Mouse (Mus musculus) frontal cortex, postnatal 25 days (tissue): Measurements from ENCODE around the gene Cdc42ep4.

Experiments
- DNase-seq, 2 experiments: peaks; one replicate each; pipeline ENCODE4 v3.0.0; 2022; ENCODE audit warnings: low spot score in 2 of 2

The Cdc42ep4 gene

DNA sequence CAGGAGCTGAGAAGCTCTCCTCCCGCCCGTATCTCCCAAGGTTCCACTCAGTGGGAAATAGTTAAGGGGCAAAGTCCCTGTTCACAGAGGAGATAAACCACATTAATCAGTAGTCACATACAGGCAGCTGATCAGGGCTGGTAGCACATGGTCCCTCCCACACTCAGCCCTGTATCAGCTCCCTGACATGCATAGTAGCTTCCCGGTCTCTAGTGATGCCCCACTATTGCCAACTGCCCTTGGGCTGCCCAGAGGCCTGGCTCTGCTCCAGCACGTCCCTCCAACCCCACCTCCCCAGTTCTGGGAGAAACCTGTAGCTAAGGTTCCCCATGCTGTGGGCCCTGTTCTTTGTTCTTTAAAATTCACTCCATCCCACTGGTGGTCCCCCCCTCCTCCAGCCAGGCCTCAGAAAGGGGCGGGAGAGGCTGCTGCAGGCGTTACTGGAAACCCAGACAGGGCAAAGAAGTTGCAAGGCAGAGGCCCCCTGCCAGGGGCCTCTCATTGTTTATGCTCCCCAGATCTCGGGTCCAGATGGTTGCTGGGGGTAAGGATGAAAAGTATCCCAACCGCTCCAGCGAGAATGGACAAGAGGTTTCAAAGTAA, 1.8 kb downstream of the Cdc42ep4 start:
- DNase-seq = no peak

DNA sequence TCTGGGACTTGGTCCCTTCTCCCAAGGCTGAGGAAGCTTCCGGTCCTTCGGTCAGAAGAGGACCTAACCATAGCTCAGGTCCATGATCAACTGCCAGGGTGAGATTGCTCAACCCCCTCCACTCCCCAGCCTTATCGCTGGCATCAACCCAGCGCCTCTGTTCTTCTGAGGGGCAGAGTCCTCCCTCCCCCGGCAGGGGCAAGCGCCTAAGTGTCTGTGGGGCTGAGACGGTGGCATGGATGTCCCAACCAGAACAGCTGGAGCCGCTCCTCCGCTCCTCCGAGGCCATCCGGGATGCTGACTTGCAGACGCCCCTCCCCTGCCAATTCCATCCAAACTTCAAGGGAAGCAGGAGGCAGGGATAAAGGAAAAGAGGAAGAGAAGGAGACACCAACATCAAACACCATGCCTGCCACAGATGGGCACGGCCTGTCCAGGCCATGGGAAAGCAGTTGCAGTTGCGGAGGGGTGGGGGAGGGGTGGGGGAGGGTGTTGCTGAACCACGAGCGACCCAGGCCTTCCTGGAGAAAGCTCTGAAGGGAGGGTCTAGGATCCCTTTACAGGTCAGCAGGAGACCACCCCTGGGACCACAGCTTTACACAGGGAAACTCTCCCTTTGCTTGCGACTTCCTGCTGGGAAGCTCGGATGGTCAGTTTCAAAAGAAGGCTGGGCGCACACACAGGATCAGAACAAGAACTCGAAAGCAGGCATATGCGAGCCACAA, 2.7 kb downstream of the Cdc42ep4 start:
- DNase-seq = no peak

DNA sequence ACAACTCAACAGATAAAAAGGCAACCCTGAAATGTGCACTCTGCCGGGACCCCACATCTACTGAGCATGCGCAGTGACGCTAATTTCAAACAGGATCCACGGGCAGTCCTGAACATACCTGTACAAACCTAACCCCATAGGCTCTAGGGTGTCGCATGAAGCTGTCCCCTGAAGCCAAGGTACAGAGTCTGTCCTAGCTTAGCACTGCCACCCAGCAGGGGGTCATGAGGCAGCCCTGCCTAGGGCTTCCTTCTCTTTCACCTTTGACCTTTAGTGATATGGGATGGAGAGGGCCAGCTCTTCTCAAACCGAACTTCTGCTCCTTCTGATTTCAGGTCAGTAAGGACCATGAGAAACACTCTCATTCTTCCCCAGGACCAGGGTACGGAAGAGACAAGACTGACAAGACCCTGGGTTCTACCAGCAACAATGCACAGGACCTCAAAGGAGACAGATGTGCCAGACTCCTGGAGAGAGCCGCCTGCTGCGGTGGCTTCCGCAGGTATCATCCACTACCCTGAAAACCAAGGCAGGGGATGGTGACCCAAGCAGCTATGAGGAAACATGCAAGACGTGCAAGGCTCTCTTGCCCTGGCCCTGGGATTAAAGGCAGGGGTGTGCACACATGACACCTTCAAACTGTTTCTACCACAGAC, 3.8 kb downstream of the Cdc42ep4 start:
- no peak for DNase-seq

DNA sequence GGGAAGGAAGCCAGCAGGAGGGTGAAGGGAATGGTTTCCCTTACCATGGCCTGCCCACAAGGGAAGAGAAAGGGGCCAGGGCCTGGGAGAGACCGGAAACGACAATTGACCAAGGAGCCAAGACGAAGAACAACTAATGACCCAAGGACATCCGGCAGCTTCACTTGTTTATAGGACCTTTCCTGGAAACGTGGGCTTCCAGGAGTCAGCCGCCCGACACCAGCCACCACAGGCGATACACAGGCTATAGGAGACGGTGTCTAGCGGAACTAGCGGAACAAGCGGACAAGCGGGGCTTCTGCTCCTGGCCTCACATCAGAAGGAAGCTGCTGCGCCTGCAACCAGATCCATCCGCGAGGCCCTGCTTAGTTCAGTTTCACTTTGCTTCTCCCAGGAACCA, 4.6 kb downstream of the Cdc42ep4 start:
- no peak for DNase-seq

- no peak for DNase-seq
Observed at GRCm38 (mm10) chr11:113745961-113746360, 5.7 kb downstream of the Cdc42ep4 start.

DNA sequence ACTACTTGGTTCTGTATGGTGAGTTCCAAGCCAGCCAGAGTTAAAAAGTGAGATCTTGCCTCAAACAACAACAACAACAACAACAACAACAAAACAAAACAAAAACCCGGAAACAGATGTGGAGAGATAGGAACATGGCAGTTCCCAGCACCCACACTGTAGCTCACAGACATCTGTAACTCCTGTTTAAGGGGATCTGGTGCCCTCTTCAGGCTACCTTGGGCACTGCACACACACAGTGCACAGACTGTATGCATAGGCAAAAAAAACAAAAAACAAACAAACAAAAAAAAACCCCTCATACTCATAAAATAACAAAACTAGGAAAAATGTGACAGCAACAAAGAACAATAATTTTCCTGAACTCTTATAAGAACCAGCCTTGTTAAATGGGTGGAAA, 8.7 kb downstream of the Cdc42ep4 start:
- DNase-seq = no peak

GRCm38 (mm10) chr11:113740100-113740499, 11.6 kb downstream of the Cdc42ep4 start:
- no peak for DNase-seq

DNA sequence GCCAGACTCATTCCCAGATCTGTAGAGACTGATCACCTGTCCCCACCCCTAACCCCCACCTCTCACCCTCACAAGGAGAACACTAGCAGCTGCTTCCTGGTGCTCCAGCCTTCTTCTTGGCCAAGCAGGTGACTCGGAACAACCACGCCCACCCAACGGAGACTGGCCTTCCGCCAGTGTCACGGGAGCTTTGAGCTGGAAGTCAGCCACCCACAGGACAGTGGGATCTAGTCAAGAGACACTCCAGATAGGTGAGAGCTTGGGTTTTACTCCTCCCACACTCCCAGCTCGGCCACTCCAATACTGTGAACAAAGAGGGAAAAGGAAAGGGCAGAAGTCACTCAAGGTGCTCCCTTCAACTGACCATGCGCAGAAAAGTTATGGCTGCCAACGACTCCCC, 12.5 kb downstream of the Cdc42ep4 start:
- DNase-seq = no peak

DNA sequence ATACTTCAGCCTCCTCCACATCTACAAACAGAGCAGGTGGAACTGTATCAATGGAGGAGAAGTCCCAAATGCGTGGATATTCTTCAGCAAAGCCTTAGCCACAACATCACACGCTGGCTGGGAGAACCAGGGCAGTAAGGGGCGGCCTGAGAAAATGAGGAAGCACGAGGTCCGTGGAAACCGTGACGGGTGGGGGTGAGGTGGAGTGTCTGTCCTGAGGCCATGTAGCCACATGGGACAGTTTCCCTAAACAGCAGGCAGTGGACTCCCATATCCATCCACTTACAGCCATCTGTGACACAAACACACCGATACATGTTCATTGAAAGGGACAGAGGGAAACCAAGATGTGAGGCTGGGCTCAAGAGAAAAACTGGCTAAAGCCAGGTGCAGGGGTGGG, 13.8 kb downstream of the Cdc42ep4 start:
- no peak for DNase-seq

DNA sequence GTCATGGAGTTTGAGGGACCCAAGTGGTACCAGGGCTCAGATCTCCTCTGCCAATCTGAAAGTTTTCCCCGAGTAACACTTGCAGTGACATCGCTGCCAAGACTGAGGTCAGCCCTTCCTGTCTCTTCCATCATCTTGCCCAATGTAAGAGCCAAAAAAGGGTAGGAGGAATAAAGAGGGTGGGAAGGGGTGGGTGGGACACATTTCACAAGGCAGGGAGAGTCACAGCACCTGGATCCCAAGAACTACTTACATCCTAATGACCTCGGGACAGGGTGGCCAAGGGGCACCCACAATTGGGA, 14.2 kb downstream of the Cdc42ep4 start:
- no peak for DNase-seq

GRCm38 (mm10) chr11:113736848-113737552, 14.7 kb downstream of the Cdc42ep4 start:
- no peak for DNase-seq

DNA sequence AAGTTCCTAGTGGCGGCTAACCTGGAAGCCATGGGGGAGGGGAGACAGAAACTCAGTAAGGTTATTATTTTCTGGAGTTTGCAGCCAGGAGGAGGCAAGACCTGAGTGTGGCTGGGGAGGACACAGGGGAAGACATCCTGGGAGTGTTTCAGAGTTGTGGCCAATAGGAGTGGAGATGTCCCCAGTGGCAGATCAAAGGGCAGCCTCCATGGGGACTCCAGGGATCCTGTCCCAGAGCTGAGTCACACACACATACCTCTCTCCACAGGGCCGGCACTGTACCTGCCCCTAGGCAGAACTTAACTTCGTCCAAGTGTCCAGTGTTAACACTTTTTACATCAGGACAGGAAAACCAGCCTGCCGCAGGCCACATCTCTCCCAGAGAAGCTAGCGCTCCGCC, 16.5 kb downstream of the Cdc42ep4 start:
- DNase-seq = no peak

GRCm38 (mm10) chr11:113733631-113734364, 17.9 kb downstream of the Cdc42ep4 start:
- no peak for DNase-seq

DNA sequence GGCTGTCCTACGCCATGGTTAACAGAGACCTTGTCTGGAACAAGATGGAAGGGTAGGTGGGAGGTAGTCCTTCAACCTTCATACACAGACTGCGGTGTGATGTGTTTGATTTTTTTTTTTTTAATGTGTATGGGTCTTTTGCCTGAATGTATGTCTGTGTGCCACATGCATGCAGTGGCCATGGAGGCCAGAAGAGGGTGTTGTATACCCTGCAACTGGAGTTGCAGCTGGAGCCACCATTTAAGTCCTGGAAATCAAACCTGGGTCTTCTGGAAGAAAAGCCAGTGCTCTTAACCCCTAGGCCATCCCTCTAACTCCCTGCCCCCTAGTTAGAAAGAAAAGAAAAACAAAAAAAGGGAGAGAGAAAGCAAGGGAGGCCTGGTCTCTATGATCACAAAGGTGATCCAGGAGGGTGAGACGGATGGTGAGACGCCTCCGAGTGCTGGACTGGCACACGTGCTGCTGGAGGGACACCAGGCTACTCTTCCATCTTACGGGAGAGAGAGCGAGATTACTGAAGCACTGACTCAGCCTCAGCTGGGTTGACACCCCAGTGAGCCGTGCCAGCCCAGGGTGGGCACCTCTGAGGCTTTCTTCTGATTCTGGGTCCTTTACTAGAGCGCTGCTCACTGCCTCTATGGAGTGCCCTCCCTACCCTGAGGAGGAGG, 19.6 kb downstream of the Cdc42ep4 start:
- no peak for DNase-seq

DNA sequence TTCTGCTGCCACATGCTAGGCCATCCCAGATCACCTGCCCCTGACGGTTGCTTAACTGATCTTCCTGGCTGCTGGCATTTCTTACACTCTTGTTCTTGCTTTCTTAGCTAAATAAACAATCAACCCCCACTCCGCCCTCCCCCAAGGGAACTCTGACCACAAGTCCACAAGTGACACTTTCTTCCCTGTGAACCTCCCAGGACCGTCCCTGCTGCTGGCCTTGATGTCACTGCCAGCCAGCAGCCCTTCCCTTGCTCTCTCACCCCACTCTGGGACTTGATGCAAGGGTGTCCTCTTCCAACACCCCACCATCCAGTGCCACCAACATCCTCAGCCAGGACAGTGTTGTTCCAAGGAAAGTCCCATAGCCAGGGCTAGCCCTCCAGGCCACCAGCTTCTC, 20.8 kb downstream of the Cdc42ep4 start:
- DNase-seq = no peak

DNA sequence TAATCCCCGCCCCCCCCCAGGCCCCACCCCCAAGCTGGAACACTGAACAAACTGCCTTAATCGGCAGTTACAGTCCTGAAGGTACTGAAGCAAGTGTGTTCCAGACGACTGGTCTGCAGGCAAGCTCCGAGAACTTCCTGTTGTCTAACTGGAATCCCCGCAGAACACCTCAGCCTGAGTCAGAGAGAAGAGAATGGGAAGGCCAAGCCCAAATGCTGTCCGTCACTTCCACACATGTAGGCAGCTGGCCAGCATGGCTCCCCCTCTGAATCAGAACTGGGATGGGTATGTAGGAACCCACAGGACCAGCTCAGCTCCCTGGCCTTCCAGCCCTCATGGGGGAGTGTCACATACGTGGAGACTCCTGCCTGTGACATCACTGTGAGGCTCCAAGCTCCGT, 21.8 kb downstream of the Cdc42ep4 start:
- no peak for DNase-seq

DNA sequence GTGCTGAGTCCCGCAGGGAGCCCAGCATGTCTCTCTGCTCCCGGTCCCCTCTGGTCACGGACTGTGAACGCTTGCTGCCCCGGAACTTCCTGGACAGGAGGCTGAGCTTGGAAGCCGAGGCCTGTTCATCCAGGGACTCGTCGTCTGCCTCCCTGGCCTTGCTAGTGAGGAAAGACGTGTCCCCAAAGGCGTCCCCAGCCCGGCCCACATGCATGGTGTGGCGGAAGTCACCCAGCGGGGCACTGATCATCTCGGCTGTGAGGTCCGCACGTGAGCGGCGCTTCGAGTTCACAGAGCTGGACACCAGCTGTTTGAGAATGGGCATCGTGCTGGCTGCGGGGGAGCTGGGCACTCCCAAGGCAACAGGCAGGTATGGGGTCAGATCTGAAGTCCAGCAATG, 22.4 kb downstream of the Cdc42ep4 start:
- DNase-seq = no peak

- no peak for DNase-seq
Observed at GRCm38 (mm10) chr11:113727992-113728391, 23.7 kb downstream of the Cdc42ep4 start.

GRCm38 (mm10) chr11:113726994-113727888, 24.4 kb downstream of the Cdc42ep4 start:
- DNase-seq = no peak

- no peak for DNase-seq
Observed at GRCm38 (mm10) chr11:113725235-113726048, 26.2 kb downstream of the Cdc42ep4 start.
